Mouse (Mus musculus) heart, embryonic 15.5 days (tissue): ENCODE data around the gene Hist1h4b. TPM values are rescaled to one million over a fixed set of nuclear protein-coding genes. Genes with fewer than 3 reads are reported as not detected.
A peak's percentile ranks its signal among the peaks of the same experiment; 100 is the strongest.
"Not testable (repeated sequence)": the region's sequence is repeated elsewhere in the genome, so short reads cannot be mapped to it uniquely, and the experiment has no call there.

Experiments used
- ATAC-seq: fragments of 200-750 bp; cut with Nextera tagmentation; replicated peaks from 2 replicates; pipeline ENCODE4 v1.8.0; 2017; ENCODE audit warnings: low read depth, moderate TSS enrichment; ENCODE audit not compliant: insufficient number of reproducible peaks, insufficient read depth, low FRiP score
- H3K27ac ChIP-seq: fragments of 300-500 bp; sonication (generic); 2 replicates; pipeline ENCODE4 v1.5.1; 2015; ENCODE audit warnings: mild to moderate bottlenecking, inconsistent platforms
- H3K27me3 ChIP-seq: fragments of 300-500 bp; sonication (generic); 2 replicates; pipeline ENCODE4 v1.6.1; 2015; ENCODE audit warnings: inconsistent platforms
- H3K36me3 ChIP-seq: fragments of 300-500 bp; sonication (generic); 2 replicates; pipeline ENCODE4 v1.6.1; 2015; ENCODE audit warnings: mild to moderate bottlenecking, inconsistent platforms
- H3K4me1 ChIP-seq: fragments of 300-500 bp; sonication (generic); replicated peaks from 2 replicates; pipeline ENCODE4 v1.6.1; 2015; ENCODE audit warnings: inconsistent platforms
- H3K4me2 ChIP-seq: fragments of 300-500 bp; sonication (generic); 2 replicates; pipeline ENCODE4 v1.6.1; 2015; ENCODE audit warnings: inconsistent platforms, mild to moderate bottlenecking, moderate library complexity
- H3K4me3 ChIP-seq: fragments of 300-500 bp; sonication (generic); 2 replicates; pipeline ENCODE4 v1.5.1; 2015; ENCODE audit warnings: mild to moderate bottlenecking, inconsistent platforms
- H3K9ac ChIP-seq: fragments of 300-500 bp; sonication (generic); 2 replicates; pipeline ENCODE4 v1.6.1; 2015; ENCODE audit warnings: mild to moderate bottlenecking, inconsistent platforms
- H3K9me3 ChIP-seq: fragments of 300-500 bp; sonication (generic); replicated peaks from 2 replicates; pipeline ENCODE4 v1.6.1; 2016; ENCODE audit warnings: inconsistent platforms
- WGBS: fragments of 180-500 bp; shearing (Covaris S2); methylation state at CpG from one replicate; pipeline ENCODE4 v1.1.7; 2015; ENCODE audit warnings: mixed read lengths; 5-methylcytosine and 5-hydroxymethylcytosine counted together
- polyA plus RNA-seq: library from polyadenylated mRNA; unstranded; fragments of >200 nt; fragmentation: Nextera tagmentation; extraction: Ambion mirVana; gene quantifications from 2 replicates; pipeline ENCODE4 v1.2.1, GENCODE M21; 2015

Gene Hist1h4b
- 1.2 and 1.7 TPM in 2 replicates for polyA plus RNA-seq

DNA sequence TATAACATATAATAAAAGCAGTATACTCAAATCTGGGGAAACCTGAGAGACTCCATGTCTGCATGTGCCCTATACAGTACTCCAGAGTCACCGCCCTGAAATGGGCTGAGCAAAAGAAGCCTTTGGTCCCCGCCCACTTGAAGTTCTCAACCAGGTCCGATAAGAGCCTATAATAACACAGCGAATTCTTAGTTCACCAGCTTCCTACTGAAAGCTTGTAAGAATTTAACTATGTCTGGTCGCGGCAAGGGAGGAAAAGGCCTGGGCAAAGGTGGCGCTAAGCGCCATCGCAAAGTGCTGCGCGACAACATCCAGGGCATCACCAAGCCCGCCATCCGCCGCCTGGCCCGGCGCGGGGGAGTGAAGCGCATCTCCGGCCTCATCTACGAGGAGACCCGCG is at the start of gene Hist1h4b:
Gene Hist1h4b (plus strand): TSS at position 224 of the 400 bp plus-strand sequence.
- Histone ChIP-seq H3K4me2 (peak within 1 kb of the TSS; percentile 73), H3K9me3 (no peaks in the 10 kb centered on the region), H3K27ac (peak within 1 kb of the TSS; percentile 86), H3K4me3 (peak within 1 kb of the TSS; percentile 48), H3K4me1 (peaks cover 23% of the 10 kb centered on the region), H3K36me3 (no peaks in the 10 kb centered on the region), H3K27me3 (no peaks in the 10 kb centered on the region), H3K9ac (peak within 1 kb of the TSS; percentile 60)
- 0% methylated on average over 16 of the region's 22 CpGs for WGBS
- ATAC-seq: peak; percentile 72

DNA sequence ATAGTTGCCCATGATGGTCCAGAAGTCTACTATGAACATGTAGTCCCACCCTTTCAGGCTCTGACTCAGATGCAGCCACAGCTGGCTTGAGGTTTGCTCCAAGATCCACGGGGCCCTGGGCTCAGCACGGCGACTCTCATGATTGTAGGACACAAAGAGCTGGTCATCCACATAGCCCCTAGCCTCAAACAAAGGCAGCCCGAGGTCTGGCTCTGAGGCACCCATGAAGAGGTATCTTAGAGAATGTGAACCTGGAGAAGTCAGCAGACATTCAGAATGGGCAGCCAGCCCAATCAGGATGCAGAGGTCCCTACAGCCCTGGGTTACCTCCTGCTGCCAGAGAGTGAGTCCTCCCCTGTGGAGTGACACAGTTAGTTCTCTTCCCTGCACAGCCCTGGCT is 48.8 kb upstream of the Hist1h4b start:
- Histone ChIP-seq H3K27me3 (no peaks in the 10 kb centered on the region), H3K4me1 (peaks cover 18% of the 10 kb centered on the region), H3K4me3 (no peak overlapping the region), H3K9ac (no peak overlapping the region), H3K36me3 (no peaks in the 10 kb centered on the region), H3K27ac (no peak overlapping the region), H3K9me3 (no peaks in the 10 kb centered on the region), H3K4me2 (no peak overlapping the region)
- no peak for ATAC-seq
- 83% methylated on average over 4 of the region's 4 CpGs for WGBS

DNA sequence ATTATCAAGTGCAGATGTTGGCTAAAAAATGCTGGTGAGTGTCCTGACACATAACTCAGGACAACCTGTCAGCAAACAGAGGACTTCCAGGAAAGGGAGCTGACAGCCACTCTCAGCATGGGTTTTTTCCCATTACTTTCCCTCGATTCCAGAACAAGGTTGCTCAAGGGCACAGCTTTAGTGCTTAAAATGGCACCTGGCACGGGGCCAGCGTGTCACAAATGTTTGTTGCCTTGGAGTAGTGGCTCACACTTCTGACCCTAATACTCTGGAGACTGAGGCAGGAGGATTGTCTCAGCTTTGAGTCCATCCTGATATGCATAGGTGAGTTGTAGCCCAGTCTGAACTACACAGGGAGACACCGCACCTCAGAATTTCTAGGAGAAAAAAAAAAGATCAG is 48.2 kb upstream of the Hist1h4b start:
- Histone ChIP-seq H3K4me2 (no peak overlapping the region), H3K9me3 (no peaks in the 10 kb centered on the region), H3K9ac (no peak overlapping the region), H3K4me1 (peaks cover 18% of the 10 kb centered on the region), H3K27ac (no peak overlapping the region), H3K36me3 (no peaks in the 10 kb centered on the region), H3K27me3 (no peaks in the 10 kb centered on the region), H3K4me3 (no peak overlapping the region)
- ATAC-seq: no peak
- 48% methylated on average over 4 of the region's 4 CpGs for WGBS

DNA sequence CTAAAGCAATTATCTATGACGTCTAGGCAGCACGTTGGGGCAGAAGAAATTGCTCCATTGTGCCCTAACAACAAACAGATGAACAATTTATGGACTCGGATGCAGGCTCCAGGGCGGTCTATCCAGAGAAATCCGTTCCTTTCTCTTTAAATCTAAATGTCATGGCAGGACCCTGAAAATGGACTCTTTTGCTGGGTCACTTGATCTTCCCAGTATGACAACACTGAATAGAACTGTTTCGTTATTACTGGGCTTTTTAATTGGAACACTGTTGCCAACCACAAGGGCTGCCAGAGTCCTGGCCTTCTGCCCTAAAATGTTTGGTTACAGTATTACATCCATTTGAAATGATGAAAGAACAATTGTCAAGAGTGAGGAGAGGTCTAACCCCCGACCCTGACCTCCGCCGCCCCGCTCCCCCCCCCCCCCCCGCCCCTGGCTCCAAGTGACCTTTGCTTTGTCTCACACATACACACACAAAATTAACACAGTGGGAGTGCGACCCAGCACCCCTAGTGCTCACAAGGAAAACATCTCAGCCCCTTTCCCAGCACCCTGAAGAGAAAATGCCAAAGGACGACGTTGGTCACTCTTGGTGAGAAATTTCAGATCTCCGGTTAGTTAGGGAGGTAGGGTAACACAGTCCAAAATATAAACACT is 47.0 kb upstream of the Hist1h4b start:
- Histone ChIP-seq H3K9me3 (no peaks in the 10 kb centered on the region), H3K4me1 (peaks cover 18% of the 10 kb centered on the region), H3K9ac (peak overlapping the region; percentile 56), H3K27ac (peak overlapping the region; percentile 17), H3K27me3 (no peaks in the 10 kb centered on the region), H3K4me3 (peak overlapping the region; percentile 56), H3K36me3 (no peaks in the 10 kb centered on the region), H3K4me2 (peak overlapping the region; percentile 87)
- 38% methylated on average over 15 of the region's 15 CpGs for WGBS
- no peak for ATAC-seq

DNA sequence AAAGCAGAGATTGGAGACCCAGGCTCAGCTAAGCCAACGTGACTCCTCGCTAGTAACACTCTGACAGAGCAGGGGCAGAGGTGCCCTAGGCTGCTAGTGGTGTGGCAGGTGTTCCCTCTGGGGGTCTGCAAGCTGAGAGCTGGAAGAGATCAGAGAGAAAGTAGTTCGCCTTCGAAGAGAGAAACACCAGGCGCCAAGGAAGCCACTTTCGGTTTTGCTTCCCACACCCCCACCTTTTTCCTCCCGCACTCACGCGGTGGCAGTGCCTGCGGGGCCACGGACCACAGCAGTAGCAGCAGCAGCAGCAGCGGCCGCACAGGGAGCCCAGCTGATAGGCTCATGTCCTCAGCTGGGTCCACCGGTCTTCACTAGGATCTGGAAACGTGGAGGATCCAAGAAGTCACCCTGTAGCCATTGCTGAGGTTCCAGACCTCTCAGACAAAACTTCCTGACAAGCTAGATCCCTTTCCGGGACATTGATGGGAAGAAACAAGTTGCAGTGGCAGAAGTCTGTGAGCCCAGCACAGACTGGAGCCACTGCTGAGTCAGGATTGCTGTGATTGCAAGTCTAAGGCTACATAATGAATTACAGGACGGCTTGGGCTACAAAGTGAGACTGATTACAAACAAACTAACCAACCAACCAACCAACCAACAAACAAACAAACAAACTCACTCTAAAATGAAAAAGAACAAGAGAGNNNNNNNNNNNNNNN is 46.3 kb upstream of the Hist1h4b start, which contains the start of gene Hfe:
Gene Hfe (minus strand): TSS at position 481 of the 716 bp plus-strand sequence.
- Histone ChIP-seq H3K36me3 (no peaks in the 10 kb centered on the region), H3K9me3 (no peaks in the 10 kb centered on the region), H3K27me3 (no peaks in the 10 kb centered on the region), H3K27ac (peak within 1 kb of the TSS; percentile 17), H3K9ac (peak within 1 kb of the TSS; percentile 56), H3K4me2 (peak within 1 kb of the TSS; percentile 87), H3K4me3 (peak within 1 kb of the TSS; percentile 56), H3K4me1 (peaks cover 18% of the 10 kb centered on the region)
- peak; percentile 47 for ATAC-seq
- WGBS: 1% methylated on average over 17 of the region's 17 CpGs

DNA sequence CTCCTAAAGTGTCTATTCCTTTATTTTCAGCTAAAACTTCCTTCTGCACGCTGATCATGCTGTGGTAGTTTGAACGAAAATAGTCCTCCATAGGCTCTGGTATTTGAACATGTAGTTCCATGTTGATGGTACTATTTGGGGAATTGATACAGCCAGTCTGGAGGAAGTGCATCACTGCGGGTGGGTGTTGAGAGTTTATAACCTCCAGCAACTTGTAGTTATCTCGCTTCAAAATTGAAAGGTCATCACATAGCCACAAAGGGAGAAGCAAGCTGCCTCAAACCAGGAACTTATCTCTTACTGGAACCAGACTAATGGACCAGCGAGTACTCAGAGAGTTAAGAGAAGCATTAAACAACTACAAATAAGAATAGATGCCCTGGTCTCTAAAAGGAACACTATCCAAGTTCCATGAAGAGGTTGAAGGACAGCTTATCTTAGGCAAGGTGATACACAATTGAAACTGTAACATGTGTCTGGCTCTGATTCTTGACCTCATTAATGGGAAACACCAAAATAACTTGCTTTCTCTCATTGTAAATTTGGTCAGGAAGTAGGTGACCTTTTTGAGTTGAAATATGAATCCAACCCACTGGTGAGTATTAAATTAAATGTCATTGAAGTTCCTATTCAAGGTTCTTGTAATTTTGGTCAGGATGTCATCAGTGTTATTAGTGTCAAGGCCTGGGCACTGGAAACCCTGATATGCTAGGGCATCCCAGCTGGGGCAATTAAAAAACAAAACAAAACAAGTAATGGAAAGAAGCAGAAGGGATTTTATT is 40.4 kb upstream of the Hist1h4b start:
- Histone ChIP-seq H3K4me3 (no peak overlapping the region), H3K9ac (no peak overlapping the region), H3K4me2 (no peak overlapping the region), H3K9me3 (no peaks in the 10 kb centered on the region), H3K4me1 (peaks cover 4% of the 10 kb centered on the region; the same call in 1 of the 2 replicates), H3K27ac (no peak overlapping the region), H3K27me3 (no peaks in the 10 kb centered on the region), H3K36me3 (no peaks in the 10 kb centered on the region)
- no peak for ATAC-seq
- WGBS: 48% methylated on average over 5 of the region's 5 CpGs

DNA sequence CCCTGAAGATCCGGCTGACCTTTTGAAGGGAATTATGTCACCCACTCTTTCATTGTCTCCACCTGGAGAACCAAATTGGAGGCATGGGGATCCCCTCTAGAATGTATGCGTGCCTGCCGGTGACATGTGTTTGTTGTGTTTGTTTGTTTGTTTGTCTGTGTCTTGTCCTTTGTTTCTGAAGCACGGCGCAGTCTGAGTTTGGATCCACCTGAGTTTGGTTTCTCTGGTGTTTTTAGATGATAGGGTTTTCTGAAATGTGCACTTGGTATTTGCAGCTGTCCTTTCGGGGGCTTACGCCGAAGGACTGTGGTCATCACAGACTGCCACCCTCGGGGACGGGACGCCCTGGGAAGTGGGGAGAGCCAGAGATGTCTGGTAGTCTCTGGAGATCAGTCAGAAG is 39.6 kb upstream of the Hist1h4b start:
- no peak overlapping the region for H3K4me2 ChIP-seq
- no peaks in the 10 kb centered on the region for H3K36me3 ChIP-seq
- no peak for ATAC-seq
- H3K4me3 ChIP-seq: no peak overlapping the region
- no peak overlapping the region for H3K27ac ChIP-seq
- 46% methylated on average over 11 of the region's 11 CpGs for WGBS
- no peaks in the 10 kb centered on the region for H3K9me3 ChIP-seq
- H3K27me3 ChIP-seq: no peaks in the 10 kb centered on the region
- H3K4me1 ChIP-seq: peaks cover 4% of the 10 kb centered on the region; the same call in 1 of the 2 replicates
- H3K9ac ChIP-seq: no peak overlapping the region

DNA sequence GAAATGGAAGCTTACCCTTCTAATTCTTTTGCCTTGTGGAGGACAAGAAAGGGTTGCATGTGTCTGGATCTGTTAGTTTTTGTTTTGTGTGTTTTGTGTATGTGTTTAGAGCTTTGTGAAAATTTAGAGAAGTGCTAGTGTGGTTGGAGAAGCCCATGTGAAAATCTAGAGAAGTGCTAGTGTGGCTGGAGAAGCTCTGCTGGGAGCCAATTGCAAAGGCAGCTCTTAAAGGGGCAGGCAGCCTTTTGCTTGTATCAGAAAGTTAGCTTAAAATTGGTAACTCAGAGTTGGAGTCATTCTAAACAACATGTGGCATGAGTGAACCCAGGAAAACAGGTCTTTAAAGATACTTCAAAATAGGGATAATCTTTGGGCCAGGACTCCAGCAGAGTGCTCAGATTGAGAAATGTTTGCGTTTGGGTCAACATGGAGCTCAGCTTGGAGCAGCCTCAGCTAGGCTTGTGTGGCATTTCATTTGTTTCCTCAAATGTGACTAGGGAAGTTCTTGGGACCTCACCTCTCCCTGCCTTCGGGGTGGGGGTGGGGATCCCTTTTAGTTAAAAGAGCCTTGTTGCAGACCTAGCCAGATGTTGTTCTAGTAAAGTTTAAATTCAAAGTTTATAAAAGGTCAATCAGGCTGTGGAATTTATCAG is 39.1 kb upstream of the Hist1h4b start:
- WGBS: 17% methylated on average over 2 of the region's 2 CpGs
- H3K27ac ChIP-seq, H3K4me3 ChIP-seq, H3K9me3 ChIP-seq, H3K4me1 ChIP-seq, H3K27me3 ChIP-seq, H3K4me2 ChIP-seq, H3K9ac ChIP-seq, H3K36me3 ChIP-seq, ATAC-seq: not testable (repeated sequence)

DNA sequence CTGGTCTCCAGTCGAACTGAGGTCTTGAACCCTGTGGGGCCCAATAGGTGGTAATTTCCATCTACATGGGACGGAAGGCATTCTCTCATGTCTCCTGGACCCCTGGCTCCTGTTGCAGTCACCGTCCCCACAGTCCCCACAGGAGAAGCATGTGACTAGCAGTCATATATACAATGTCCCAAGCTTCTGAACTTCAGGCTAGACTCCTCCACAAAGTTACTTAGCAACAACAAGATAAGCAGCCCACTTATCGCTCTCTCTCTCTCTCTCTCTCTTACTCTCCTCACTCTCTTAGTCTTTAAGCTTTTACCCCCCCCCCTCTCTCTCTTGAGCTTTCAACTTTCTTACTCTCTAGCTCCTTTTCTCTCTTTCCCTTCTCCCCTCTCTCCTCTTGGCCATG is 32.6 kb upstream of the Hist1h4b start:
- 50% methylated on average over 4 of the region's 4 CpGs for WGBS

DNA sequence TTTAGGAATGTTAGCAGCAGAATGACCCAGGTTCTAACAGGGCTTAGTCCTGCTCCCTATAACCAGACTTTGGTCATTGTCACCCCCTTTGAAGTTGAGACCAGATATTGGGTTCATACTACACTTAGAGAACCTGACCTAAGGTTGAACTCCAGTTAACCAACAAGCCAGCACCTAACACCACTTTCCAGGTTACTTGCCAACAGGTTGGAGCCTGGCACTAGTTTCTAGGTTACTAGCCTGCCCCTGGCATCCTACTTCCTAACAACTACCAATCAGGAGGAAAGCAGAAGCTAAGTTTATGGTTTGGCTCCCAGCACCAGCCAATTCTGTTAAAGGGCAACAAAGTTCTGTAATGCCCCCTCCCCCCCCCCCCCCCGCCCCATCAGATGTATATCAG is 31.6 kb upstream of the Hist1h4b start:
- Histone ChIP-seq H3K36me3 (no peaks in the 10 kb centered on the region), H3K9ac (no peak overlapping the region), H3K4me3 (no peak overlapping the region), H3K4me2 (no peak overlapping the region), H3K27ac (no peak overlapping the region), H3K9me3 (no peaks in the 10 kb centered on the region), H3K4me1 (peaks cover 2% of the 10 kb centered on the region; the same call in 1 of the 2 replicates), H3K27me3 (no peaks in the 10 kb centered on the region)
- 80% methylated on average over 1 of the region's 1 CpGs for WGBS
- no peak for ATAC-seq

More for the DNA sequence above, 32.6 kb upstream of the Hist1h4b start:
- Histone ChIP-seq H3K27me3 (no peaks in the 10 kb centered on the region), H3K9me3 (no peaks in the 10 kb centered on the region), H3K27ac (no peak overlapping the region), H3K4me3 (no peak overlapping the region), H3K4me2 (no peak overlapping the region), H3K9ac (no peak overlapping the region), H3K36me3 (no peaks in the 10 kb centered on the region), H3K4me1 (peaks cover 2% of the 10 kb centered on the region; the same call in 1 of the 2 replicates)
- no peak for ATAC-seq
